Mouse (Mus musculus): ENCODE measurements around the gene Dusp11.
"Not testable (repeated sequence)": the region's sequence is repeated elsewhere in the genome, so short reads cannot be mapped to it uniquely, and the experiment has no call there.

Gene Dusp11

DNA sequence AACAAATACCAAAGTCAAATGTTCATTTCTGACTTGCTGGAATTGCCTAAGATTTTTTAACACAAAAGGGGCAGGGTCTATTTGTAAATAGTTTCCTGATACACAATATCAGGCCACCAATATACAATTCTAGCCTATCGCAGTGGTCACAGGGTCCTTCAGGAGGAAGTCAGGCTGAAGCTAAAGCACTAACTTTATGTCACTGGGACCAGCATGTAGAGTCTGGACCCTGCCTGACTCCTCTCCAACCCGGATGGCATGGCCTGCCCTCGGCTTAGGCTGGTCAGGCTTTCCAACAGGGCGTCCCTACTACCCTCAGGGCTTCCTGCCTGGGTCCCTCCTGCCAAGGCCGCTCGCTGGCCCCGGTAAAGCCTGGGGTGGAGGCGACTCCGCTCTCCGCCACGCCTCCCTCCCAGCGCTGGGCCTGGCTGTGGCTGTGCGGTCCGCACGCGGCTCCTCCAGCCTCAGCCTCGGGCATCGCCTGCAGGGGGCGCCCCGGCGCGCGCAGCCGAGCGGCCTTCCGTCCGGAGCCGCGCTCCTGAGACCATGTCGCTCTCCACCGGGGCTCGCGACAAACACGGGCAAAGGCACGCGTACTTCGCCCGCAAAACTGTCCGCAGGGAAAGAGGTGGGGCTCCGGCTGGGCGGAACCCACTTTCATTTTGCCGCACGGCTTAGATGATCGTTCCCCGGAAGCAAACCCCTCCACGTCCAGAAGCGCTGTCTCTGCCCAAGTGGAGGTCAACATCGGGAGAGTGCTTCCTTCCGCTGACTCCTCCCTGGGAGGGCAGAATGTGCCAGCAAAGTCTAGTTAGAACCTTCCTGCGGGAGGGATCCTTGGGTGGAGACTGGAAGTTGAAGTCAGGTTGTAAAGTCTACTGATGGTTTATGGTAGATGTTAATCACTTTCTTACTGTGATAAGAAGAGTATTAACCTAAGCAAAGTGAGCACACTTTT, 24.7 kb downstream of the Dusp11 start:
- DNase-seq (ENCODE audit: low spot score), result peak; percentile 90

DNA sequence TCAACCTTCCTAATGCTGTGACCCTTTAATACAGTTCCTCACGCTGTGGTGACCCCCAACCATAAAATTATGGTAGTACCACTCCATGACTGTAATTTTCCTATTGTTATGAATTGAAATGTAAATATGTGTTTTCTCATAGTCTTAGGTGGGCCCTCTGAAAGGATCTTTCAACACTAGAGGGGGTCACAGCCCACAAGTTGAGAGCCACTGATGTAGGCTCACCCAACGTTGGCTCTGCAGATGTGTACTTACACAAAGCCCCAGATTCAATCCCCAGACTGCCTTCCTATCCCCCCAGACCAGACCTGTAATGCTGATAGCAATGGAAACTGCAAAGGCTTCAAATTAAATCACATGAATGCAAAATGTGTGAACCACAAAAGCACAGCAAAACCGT, 25.8 kb downstream of the Dusp11 start:
- DNase-seq (ENCODE audit: low spot score), result no peak

DNA sequence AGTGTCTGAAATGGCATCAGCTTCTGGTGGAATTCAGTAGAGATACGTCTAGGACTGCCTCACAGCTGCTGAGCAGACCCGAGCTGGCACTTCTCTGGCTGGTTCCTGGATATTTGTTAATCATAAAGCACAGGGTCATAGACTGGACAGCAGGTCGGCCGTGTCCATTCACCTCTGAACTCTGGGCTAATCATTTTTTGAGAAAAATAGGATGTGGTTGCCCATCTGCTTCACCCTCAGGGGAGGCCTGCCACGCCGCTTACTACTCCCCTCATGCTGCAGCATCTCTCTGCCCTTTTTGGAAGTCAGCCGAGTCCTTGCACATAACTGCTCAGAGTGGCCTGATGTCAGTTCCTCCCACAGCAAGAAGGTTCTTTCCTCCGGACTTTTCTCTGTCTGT, 27.4 kb downstream of the Dusp11 start:
- DNase-seq (ENCODE audit: low spot score), result no peak

DNA sequence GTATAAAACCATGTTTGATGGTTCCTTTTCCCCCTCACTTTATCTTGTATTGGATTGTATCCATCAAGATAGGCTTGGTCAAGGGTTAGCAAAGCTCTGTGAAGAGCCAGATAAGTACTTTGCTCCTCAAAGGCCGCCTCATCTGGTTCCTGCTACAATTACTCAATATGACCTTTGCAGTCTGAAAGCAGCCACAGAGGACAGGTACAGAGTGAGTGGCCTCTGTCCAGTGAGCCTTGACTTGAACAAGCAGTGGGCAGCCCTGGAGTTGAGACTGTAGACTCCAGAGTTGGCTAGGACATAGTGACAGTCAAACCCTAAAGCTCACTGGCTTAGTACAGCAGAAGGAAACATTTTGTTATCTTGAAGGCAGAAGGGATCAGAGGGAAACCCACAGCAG, 32.2 kb downstream of the Dusp11 start:
- no peak for DNase-seq (ENCODE audit: low spot score)

DNA sequence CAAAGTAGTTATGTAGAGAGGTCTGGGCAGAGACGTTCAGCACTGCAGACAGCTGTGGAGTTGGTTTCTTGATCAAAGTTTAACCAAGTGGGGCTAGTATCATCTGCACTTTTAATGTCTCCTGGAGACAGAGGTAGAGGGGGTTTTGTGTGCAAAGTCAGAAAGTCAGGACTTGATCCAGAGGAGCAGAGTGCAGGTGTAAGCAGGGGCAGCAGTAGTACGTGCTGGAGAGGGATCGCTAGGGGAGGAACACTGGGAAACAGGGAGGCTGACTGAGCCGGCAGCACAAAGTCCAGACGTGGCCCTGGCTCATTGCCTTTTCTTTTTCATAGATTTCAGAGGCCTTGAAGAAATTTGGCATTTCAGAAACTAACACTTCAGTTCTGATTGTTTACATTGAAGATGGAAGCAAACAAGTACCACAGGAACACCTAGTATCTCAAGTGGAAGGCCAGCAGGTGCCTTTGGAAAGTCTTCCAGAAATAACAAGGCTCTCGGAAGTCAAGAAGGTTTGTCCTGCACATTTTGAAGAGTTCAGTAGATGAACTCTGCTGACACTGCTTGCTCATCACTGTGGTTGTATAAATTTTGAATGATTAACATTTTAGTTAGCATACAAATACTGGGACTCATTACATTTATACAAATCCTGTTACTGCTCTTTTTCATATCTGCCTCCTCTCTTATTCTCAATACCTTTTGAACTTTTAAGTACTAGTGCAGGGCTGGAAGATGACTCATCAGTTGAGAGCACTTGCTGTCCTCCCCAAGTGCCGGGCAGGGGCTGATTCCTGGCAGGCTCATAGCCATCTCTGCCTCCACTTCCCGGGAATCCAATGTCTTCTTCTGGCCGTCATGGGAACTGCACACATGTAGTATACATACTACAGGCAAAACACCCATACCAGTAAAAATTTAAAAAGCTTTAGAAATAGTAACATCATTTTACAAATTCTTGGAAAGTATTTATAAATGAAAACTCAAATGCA, 33.7 kb downstream of the Dusp11 start:
- no peak for DNase-seq (ENCODE audit: low spot score)

DNA sequence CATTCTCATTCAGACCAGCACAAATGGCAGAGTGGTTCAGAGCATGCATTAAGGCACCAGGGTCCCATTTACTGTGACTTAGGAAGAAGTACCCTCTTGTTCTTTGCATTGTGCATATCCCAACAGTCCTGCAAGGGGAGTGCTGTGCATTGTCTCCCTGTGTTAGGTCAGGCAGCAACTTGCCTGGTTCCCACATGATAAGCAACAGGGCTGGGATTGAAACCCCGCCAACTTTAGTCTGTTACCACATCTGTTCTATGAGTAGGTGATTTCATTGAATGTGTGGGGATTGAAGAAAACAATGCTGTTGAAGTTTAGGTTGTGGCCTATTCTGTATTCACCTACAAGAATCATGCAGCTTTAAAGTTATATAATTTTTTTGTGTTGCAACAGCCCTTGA, 34.8 kb downstream of the Dusp11 start:
- DNase-seq (ENCODE audit: low spot score), result no peak

DNA sequence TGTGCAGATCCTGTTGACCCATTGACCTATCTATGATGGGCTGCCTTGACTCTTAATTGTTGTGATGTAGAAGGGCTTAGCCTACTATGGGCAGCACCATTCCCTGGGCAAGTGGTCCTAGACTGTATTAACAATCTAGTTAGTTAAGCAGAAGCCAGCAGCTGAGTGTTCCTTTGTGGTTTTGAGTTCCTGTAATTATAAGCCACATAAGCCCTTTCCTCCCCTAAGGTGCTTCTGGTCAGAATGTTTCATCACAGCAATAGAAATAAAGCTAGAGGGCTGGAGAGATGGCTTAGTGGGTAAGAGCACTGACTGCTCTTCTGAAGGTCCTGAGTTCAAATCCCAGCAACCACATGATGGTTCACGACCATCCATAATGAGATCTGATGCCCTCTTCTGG, 37.8 kb downstream of the Dusp11 start:
- DNase-seq (ENCODE audit: low spot score), result no peak

DNA sequence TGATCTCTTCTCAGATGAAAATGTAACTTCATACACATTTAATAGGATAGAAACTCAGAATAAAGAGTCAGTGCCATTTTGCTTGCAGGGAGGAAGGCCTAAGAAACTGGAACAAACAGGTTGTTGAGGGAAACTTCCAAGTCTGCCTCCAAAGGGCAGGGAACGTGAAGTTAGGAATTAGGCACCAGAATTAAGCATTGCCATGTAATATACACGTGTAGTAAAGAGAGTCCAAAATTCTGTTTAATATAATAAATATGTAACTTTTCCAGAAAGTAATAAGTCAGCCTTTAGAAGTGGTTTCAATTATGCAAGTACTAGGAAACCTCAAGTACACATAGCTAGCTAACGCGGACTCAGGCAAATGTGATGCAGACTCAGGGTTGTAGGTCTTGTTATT, 42.1 kb downstream of the Dusp11 start:
- no peak for DNase-seq (ENCODE audit: low spot score)

DNA sequence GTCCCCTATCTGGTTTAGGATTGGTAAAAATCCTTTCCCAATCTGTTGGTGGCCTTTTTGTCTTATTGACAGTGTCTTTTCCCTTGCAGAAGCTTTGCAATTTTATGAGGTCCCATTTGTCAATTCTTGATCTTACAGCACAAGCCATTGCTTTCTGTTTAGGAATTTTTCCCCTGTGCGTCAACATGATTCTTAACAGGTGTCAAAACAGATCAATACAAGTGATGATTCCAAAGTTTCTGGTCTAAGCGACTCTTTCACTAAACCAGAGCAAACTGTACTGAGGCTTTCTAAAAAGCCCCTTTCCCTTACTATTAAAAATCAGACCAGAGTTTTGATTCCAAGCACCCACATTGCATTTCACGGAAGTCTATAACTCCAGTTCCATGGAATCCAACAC, 43.1 kb downstream of the Dusp11 start:
- not testable (repeated sequence) for DNase-seq (ENCODE audit: low spot score)

DNA sequence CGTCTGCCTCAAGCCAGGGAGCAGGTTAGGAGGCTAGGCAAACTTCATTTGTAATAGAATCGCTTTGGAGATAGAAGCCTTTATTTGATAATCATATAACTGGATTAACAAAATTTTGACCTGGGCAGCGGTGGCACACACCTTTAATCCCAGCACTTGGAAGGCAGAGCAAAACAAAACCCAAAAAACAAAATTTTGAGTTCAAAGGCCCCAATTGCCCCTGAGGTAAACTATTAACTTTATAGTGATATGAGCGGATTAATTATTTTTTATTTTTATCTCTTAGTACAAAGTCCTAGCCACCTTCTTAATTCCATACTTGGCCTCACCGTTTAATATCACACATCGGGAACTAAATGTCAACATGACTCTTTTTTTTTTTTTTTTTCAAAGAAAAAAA, 44.9 kb downstream of the Dusp11 start:
- DNase-seq (ENCODE audit: low spot score), result no peak

DNA sequence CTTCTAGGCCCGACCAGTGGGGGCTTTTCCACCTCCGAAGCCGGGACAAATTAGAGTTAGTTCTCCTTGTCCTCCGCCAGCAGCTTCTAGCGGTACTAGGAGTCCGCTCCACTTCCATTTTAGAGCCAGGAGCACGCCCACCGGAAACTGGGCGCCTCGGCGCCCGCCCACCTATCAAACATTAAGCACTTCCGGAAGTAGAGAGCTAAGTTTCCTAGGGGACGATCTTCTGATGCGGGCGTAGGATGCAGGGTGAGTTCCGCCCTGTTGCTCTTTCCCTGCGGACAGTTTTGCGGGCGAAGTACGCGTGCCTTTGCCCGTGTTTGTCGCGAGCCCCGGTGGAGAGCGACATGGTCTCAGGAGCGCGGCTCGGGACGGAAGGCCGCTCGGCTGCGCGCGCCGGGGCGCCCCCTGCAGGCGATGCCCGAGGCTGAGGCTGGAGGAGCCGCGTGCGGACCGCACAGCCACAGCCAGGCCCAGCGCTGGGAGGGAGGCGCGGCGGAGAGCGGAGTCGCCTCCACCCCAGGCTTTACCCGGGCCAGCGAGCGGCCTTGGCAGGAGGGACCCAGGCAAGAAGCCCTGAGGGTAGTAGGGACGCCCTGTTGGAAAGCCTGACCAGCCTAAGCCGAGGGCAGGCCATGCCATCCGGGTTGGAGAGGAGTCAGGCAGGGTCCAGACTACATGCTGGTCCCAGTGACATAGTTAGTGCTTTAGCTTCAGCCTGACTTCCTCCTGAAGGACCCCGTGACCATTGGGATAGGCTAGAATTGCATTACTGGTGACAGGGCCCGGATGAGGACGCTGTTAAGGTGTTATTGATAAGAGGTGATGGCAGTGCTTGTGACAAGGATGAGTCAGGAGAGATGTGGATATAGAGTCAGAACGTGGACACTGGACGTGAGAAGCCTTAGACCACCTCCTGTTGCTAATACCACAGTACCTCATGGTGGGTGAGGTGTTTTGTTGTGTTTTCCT, 45.6 kb downstream of the Dusp11 start, which contains the start of gene Nat8f1:
TSS of gene Nat8f1 (minus strand) at position 149 of the 975 bp plus-strand sequence.
- DNase-seq (ENCODE audit: low spot score), result peak; percentile 90

DNA sequence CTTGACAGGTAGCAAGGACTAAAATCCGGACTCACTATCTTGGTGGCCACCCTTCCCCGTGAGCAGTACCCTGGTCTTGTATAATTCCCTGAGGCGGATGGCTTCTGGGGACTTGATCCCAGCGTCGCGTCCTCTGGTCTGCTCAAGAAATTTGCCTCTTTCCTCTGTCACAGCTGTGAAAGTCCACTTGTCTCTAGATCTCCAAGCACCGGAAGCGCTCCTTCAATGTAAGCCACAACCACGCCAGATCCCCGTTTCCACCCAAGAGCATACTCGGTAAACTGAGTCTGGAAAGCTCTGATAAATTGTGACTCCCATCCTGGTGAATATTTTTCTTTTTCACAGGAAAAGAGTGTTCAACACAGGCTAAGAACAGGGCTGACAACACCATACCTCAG, 46.3 kb downstream of the Dusp11 start:
- DNase-seq (ENCODE audit: low spot score), result no peak

DNA sequence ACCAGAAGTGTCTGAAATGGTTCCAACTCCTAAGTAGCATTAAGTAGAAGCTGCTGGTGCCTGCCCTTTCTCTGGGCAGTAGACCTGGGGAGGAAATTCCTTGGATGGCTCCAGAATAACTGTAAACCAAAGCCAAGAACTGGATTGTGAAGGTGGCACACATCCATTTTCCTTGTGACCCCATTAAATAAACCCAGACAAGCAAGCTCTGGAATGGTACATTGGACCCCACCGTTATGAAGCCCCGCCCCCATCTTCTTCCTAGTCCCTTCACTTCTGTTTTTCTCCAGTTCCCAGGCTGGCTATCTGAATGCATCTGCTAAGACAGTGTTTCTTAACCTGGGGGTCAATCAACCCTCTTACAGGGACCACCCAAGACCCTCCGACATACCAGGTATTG, 49.9 kb downstream of the Dusp11 start, which contains the start of gene Tprkb:
TSS of gene Tprkb (plus strand) at position 279 of the 400 bp plus-strand sequence.
- DNase-seq (ENCODE audit: low spot score), result peak; percentile 43

DNA sequence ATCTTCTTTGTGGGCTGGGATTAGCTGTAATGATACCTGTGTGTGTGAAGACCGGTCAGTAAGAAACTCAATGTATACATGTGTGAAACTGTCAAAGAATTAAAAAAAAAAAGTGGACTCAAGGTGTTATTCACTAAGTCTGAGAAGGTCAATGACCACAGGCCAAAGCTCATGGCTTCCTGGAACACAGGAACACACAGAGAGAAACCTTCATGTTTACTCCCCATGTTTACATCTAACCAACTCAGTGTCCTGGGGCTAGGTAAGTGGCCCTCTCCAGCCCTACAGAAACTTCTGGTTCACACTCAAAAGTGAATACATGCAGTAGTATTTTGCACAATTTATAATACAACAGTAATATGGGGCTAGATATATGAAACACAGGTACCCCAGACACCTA, 51.8 kb downstream of the Dusp11 start:
- no peak for DNase-seq (ENCODE audit: low spot score)

DNA sequence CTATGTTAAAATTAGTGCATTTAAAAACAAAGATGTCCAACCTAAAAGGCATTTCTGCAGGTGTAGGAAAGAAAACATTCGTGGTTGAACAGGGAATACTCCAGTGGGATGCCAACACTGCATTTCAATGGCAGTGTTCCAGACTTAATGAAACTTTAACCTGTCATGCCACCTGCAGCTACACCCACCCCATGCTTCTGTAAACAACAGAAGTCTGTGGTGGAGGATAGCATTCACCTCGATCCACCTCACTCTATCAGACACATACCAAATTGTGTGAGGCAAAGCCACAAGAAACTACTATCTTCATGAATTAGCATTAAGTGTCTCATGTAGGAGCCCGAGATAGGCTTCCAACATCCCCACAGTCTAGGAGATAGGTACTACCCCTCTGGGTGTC, 53.1 kb downstream of the Dusp11 start:
- no peak for DNase-seq (ENCODE audit: low spot score)

DNA sequence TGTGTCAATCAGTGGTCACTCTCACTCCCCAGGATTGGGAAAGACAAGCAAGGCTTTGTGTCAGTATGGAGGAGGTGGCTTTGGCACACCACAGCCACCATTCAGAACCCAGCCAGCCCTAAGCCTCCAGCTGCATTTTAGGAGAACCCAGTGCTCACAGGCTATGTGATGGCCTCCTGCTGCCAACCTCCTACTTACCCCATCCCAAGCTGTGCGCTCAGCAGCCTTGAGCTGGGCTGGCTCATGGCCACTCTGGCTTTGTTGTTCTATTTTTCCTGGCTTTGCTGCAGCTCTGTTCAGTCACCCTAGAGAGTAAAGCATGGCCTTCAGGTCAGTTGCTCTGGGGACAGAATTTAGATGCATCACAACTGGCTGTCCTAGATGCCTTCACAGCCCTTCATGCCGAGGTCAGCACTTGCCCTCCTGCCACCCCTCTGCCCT, 54.5 kb downstream of the Dusp11 start:
- not testable (repeated sequence) for DNase-seq (ENCODE audit: low spot score)

DNA sequence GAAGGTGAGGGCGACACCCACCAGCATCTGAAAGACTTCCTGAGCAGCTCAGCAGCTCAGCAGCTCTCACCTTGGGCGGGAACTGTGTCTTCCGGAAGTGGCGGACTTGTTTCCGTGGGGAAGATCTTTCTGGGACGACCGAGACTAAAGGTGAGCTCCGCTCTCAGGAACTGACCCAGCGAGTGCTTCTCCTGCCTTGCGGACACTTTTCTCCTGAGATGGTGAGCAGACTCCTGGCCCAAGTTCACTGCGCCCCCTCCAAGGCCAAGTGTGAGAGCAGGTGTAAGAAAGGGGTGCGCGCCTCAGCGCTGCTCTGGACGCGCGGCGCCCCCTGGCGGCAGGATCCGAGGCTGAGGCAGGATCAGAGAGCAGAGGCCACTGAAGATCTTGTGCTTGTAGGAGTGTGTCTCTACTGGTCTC, 56.8 kb downstream of the Dusp11 start, which contains the start of gene Nat8f4:
TSS of gene Nat8f4 (minus strand) at position 243 of the 420 bp plus-strand sequence.
- peak; percentile 74 for DNase-seq (ENCODE audit: low spot score)

DNA sequence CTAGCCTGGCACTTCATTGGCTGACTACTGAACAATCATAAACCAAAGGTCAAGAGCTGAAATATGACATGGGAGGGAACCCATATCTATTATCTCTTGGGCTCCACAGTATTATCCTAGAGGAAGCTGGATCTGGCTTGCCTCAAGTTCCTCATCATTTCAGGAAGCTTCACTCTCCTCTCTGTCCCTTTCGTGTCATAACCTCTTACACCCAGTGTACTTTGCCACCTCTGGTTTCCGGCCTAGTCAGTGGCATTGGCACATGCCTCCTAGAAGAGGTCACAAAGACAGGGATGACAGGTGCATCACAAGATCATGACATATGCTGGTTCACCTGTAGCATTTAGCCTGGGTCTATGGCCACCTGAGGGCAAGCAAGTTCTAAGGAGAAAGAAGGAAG, 59.2 kb downstream of the Dusp11 start:
- no peak for DNase-seq (ENCODE audit: low spot score)

DNA sequence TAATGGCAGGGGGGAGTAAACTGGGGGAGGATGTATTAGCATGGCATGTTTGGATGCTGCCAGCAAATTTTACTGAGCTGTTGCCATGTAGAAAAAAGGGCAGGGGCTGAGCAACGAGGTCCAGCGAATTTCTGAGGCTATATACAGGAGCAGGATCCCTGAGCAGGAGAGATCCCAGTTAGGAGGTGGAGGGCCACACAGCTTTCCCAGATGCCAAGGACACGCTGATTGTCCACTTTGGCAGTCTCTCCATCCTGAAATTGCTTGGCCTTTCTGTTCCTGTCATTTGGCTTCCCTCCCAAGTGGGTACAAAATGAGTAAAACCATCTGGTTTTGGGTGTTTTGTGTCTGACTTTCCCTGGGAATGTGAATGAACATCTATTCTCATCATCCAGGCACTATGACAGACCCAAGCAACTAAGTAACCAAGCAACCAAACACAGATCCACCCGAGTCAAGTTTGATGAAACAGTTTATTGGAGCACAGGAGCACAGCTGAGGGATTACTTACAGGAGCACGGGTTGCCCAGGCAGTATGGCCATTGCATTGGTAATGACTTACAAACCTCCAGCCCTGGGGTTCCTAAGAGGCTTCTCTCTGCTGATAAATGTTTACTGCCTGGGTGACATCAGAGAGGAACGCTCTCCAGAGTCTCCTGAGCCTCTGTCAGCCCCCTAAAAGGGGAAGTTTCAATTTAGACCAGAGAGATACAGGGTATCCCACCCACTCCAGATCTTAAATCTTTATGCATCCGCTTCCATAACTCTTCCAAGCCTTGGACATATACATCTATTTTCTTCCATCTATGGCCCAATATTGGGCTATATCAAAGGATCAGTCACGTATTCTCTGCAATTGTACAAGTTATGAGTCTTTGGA, 62.6 kb downstream of the Dusp11 start:
- not testable (repeated sequence) for DNase-seq (ENCODE audit: low spot score)

DNA sequence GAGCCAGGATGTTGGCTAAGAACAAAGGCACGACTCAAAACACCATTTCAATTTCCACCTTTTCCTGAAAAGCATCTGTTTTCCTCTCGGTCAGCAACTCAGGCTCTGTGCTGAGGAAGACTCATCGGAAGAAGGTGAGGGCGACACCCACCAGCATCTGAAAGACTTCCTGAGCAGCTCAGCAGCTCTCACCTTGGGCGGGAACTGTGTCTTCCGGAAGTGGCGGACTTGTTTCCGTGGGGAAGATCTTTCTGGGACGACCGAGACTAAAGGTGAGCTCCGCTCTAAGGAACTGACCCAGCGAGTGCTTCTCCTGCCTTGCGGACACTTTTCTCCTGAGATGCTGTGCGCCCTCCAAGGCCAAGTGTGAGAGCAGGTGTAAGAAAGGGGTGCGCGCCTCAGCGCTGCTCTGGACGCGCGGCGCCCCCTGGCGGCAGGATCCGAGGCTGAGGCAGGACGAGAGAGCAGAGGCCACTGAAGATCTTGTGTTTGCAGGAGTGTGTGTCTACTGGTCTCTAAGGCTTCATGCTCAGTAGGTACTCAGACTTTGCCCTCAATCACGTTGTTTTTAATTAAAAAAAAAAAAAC, 66.3 kb downstream of the Dusp11 start:
- not testable (repeated sequence) for DNase-seq (ENCODE audit: low spot score)

All from lung, postnatal 25 days (tissue).